Mouse (Mus musculus) olfactory bulb, adult 2 months (tissue): Measurements from ENCODE around the gene Trpm3. TPM values are rescaled to one million over a fixed set of nuclear protein-coding genes. Genes with fewer than 3 reads are reported as not detected.

Source experiments
- H3K27ac ChIP-seq: fragments of 200-500 bp; 2 replicates; pipeline ENCODE4 v1.5.1; 2012; ENCODE audit warnings: low read depth, low read length; ENCODE audit not compliant: insufficient read depth
- H3K4me1 ChIP-seq: fragments of 200-500 bp; 2 replicates; pipeline ENCODE4 v1.6.1; 2012; ENCODE audit warnings: low read length; ENCODE audit not compliant: control insufficient read depth, insufficient read depth
- H3K4me3 ChIP-seq: fragments of 200-500 bp; 2 replicates; pipeline ENCODE4 v1.5.1; 2012; ENCODE audit warnings: mild to moderate bottlenecking, low read depth, low read length, moderate library complexity; ENCODE audit not compliant: insufficient read depth
- CTCF ChIP-seq: fragments of 200-500 bp; IDR thresholded peaks from 2 replicates; pipeline ENCODE4 v1.5.1; 2012; ENCODE audit warnings: low read depth, mild to moderate bottlenecking, low read length, moderate library complexity; ENCODE audit not compliant: insufficient read depth
- POLR2A ChIP-seq: fragments of 200-500 bp; IDR thresholded peaks from 2 replicates; pipeline ENCODE4 v1.6.1; 2012; ENCODE audit warnings: mild to moderate bottlenecking, low read depth, low read length, moderate library complexity; ENCODE audit not compliant: insufficient read depth
- WGBS: fragments of 180-500 bp; shearing (Covaris S2); methylation state at CpG from one replicate; pipeline ENCODE4 v1.1.7; 2018; 5-methylcytosine and 5-hydroxymethylcytosine counted together
- polyA plus RNA-seq: library from polyadenylated mRNA; stranded (reverse); fragments of >200 nt; gene quantifications from 2 replicates; pipeline ENCODE4 v1.2.4, GENCODE M21; 2012; ENCODE audit warnings: low replicate concordance; ENCODE audit not compliant: missing spikeins, insufficient read depth, insufficient read length

Trpm3 gene
- polyA plus RNA-seq, 1 experiment: 53.7 TPM

DNA sequence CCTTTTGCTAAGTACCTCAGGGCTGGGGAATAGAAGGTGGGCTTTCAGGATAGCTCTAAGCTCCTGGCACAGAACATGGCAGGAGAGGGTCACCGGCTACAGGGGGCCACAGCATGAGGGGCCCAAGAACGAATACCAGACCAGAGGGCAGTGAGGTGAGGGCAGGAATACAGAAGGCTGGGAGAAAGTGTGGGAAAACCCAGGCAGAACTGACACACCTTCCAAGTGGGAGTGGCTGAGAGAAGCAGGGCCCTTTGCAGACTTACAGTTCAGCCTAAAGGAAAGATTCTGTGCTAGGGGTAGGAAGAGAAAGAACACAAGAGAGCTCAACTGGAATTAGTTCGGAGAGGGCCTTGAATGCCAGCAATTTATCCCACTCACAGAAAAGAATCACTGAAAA lies 896.9 kb downstream of the Trpm3 start:
- no peak for TF ChIP-seq POLR2A
- no peak for TF ChIP-seq CTCF
- 0 out of 2 replicates have a peak overlapping the region, but pooled peaks have one; percentile 22 for H3K27ac ChIP-seq
- WGBS: 79% methylated on average over 3 of the region's 3 CpGs
- H3K4me3 ChIP-seq: no peak overlapping the region
- H3K4me1 ChIP-seq: peaks cover 22% of the 10 kb centered on the region

DNA sequence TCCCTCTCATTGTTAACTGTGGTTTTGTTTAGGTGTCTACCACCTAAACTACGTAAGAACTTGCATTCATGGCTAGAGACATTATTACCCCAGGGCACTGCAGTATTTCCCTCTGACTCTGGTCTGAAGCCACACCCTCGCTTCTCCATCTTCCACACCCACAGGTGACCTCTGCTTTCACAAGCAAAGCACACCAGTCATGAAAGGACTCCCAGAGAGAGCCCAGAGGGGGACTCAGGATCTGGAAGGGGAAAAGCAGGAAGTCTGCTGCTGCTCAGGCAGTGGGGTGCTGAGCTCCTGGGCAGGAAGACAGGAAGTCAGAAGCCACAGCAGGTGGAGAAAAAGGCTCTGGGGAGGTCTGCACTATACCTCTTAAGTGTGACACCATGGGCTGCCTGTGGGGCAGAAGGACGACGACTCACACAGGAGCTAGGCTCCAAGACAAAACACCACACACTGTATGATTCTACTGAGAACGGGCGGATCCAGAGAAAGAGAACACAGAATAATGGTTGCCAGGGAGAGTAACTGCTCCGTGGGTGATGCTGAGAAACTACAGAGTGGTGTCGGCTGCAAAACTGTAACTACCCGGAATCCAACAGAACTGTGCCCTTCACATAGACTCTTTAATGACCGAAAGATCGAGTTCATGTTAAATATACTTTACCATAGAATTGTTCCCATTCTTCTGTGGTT lies 898.1 kb downstream of the Trpm3 start:
- peak overlapping the region; percentile 74 for H3K27ac ChIP-seq
- peaks cover 22% of the 10 kb centered on the region for H3K4me1 ChIP-seq
- TF ChIP-seq POLR2A (no peak), CTCF (no peak)
- WGBS: 27% methylated on average over 11 of the region's 11 CpGs
- no peak overlapping the region for H3K4me3 ChIP-seq

DNA sequence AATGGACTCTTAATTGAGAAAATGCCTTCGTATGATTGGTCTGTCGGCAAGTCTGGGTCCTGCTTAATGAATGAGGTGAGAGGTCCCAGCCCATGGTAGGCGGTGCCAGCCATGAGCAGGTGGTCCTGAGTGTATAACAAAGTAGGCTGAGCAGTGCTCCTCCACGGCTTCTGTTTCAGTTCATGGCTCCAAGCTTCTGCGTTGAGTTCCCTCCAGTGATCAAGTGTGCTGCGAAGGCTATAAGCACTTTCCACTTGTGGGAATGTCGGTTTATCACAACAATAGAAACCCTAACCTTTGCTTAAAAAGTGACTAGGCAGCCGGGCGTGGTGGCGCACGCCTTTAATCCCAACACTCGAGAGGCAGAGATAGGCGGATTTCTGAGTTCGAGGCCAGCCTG lies 898.7 kb downstream of the Trpm3 start:
- 84% methylated on average over 14 of the region's 14 CpGs for WGBS
- Histone ChIP-seq H3K4me1 (peaks cover 22% of the 10 kb centered on the region), H3K27ac (no peak overlapping the region), H3K4me3 (no peak overlapping the region)
- TF ChIP-seq POLR2A: no peak
- TF ChIP-seq CTCF: no peak

DNA sequence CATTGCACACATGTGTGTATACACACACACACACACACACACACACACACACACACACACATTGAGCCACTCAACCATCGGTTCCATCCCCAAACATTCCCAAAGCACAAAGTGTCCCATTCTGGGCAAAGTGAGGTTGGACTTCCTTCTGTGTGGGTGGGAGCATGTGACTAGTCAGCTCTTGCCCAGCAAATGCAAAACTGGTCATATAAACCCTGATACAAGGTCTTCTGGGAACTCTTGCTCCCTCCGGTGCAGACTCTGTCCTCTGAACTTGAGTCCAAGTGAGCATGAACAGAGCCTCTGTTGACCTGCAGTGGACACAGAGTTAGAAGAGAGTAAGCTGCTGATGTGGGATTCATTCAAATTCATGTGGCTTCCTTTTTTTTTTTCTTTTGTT lies 899.5 kb downstream of the Trpm3 start:
- TF ChIP-seq POLR2A: no peak
- TF ChIP-seq CTCF: no peak
- Histone ChIP-seq H3K27ac (no peak overlapping the region), H3K4me1 (peaks cover 22% of the 10 kb centered on the region), H3K4me3 (no peak overlapping the region)
- 90% methylated on average over 2 of the region's 2 CpGs for WGBS

DNA sequence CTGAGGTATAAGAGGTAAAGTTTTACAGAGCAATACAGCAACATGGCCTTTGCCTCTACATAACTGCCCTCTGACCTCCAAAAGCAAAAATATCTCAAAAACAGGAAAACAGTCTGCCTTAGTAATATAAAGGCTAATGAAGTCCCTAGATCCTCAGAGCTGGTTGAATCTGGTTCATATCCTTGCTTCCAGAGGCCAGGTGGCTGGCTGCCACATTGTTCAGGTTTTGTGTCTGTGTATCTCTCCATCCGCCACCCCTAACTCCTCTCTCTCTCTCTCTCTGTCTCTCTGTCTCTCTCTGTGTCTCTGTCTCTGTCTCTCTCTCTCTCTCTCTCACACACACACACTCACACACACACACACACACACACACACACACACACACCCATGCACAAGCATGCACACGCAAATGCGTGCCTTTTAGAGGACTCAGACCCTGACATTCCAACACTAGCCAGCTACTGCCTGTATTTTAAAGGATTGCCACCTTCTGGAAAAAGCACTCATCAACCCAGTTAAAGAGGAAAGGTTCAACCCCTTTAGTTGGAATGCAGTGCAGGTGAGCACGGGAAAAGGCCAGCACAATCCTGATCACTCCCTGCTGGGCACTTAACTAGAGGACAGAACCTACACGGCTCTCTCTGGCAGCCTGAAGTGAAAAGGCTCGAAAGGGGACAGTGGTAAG lies 902.8 kb downstream of the Trpm3 start:
- H3K4me1 ChIP-seq: peaks cover 9% of the 10 kb centered on the region
- WGBS: 72% methylated on average over 6 of the region's 6 CpGs
- H3K27ac ChIP-seq: no peak overlapping the region
- no peak overlapping the region for H3K4me3 ChIP-seq
- TF ChIP-seq POLR2A (no peak), CTCF (no peak)

DNA sequence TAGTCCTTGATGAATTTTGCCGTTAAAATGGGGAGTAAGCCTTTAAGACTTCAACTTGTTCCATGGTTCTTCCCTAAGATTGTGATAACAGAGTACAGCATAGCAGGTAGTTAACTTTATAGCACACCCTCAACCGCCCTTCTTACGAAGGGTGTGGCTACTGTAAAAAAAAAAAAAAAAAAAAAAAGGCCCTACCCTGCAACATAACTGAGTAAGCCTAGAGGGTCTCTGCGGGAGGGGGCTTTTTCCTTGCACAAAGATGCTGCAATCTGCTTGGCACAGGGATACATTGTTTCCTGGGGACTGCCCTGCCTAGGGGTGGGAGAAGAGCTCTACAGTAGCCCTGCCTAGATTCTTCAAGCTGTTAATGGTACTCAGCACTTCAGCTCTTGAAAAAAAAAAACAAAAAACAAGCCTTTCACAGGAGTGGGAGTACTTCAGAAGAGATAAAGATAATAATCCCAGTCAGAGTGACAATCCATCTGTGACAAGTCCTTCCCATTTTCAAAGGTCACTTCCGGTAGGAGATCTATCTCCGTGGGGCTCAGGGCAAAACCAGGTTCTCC lies 903.4 kb downstream of the Trpm3 start:
- Histone ChIP-seq H3K4me1 (peaks cover 4% of the 10 kb centered on the region), H3K4me3 (no peak overlapping the region), H3K27ac (no peak overlapping the region)
- WGBS: 65% methylated on average over 6 of the region's 6 CpGs
- TF ChIP-seq POLR2A (no peak), CTCF (no peak)

DNA sequence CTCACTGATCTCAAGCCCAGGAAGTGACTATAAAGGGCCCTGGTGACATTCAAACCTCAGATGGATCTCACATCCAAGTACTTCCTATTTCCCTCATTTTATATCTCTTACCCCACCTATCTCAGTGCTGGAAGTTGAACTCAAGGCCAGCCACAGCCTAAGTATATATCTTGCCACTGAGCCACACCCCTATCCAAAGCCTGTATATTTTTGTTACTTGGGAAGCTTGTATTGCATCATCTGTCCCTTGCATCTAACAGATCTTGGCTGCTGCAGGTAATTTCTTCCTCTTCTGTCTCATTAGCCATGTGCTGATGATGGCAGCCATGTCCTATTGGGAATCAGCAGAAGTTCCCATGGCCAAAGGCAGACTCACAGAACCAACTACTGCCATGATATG lies 904.9 kb downstream of the Trpm3 start:
- no peaks in the 10 kb centered on the region for H3K4me1 ChIP-seq
- TF ChIP-seq POLR2A (no peak), CTCF (no peak)

More for the DNA sequence above, 904.9 kb downstream of the Trpm3 start:
- Histone ChIP-seq H3K27ac (no peak overlapping the region), H3K4me3 (no peak overlapping the region)
